Comparison of ENCODE assay signal across 8 mouse cellular contexts in genomic region chr3:100921825-100922505, GRCm38 (mm10). TPM values are rescaled to one million over a fixed set of nuclear protein-coding genes. Genes with fewer than 3 reads are reported as not detected.
A peak's percentile ranks its signal among the peaks of the same experiment; 100 is the strongest.
DNase-seq lines count a peak whose midpoint lies in the region; ATAC-seq and TF ChIP-seq lines count a peak whose summit lies in the region.

Trim45 (plus strand) TSS chr3:100922202.

- intact Hi-C loops in gastrocnemius, adult 2 months (cut with DNase I): loop anchor here (5.0 to 10.0 kb wide), 3 partner anchors 45 to 683 kb away; partner anchors contain the start of genes Atp1a1 and Ttf2
- intact Hi-C loops in left cerebral cortex, adult 2 months (cut with DNase I): loop anchor here (2.0 kb wide), 1 partner anchor 239 kb away; no protein-coding TSS in a partner anchor

- H3K27me3 ChIP-seq in hindbrain, postnatal 0 days (ENCODE audit: insufficient read depth, low read length): no peaks in the 10 kb centered on the region

- peak within 1 kb of the TSS; percentile 92 for H3K27ac ChIP-seq in gastrocnemius, adult 2 months
- H3K27ac ChIP-seq in hindbrain, postnatal 0 days: peak within 1 kb of the TSS; percentile 87
- H3K27ac ChIP-seq in left cerebral cortex, adult 2 months: peak within 1 kb of the TSS; percentile 93

- peak; percentile 91 for ATAC-seq in common myeloid progenitor, adult 5-6 weeks (replicated peaks; ENCODE audit: low read depth, poor library complexity, severe bottlenecking)
- peak; percentile 99 for ATAC-seq in hindbrain, postnatal 0 days
- peak; percentile 84 for ATAC-seq in megakaryocyte, adult 5-6 weeks (ENCODE audit: poor library complexity, severe bottlenecking)

- H3K9ac ChIP-seq in hindbrain, postnatal 0 days (replicated peaks; ENCODE audit: low read length): peak within 1 kb of the TSS; percentile 72

- H3K4me3 ChIP-seq in gastrocnemius, adult 2 months: peak within 1 kb of the TSS; percentile 81
- H3K4me3 ChIP-seq in hindbrain, postnatal 0 days (ENCODE audit: low read length): peak within 1 kb of the TSS; percentile 48
- peak within 1 kb of the TSS; percentile 63 for H3K4me3 ChIP-seq in left cerebral cortex, adult 2 months

- H3K36me3 ChIP-seq in hindbrain, postnatal 0 days (ENCODE audit: insufficient read depth, low read length): 0 out of 2 replicates have a peak, but pooled peaks cover 7% of the 10 kb centered on the region

- under 1% methylated on average over 39 of the region's 39 CpGs for WGBS in hindbrain, postnatal 0 days

- peaks cover 13% of the 10 kb centered on the region; the same call in 1 of the 2 replicates for H3K4me1 ChIP-seq in hindbrain, postnatal 0 days (ENCODE audit: insufficient read depth, low read length)

- peak within 1 kb of the TSS; percentile 74 for H3K4me2 ChIP-seq in hindbrain, postnatal 0 days (ENCODE audit: low read depth, low read length)

- peak; percentile 99 for DNase-seq in ZHBTc4 (ENCODE audit: low read depth, low spot score)
- peak; percentile 98 for DNase-seq in gastrocnemius, adult 2 months
- DNase-seq in hindbrain, postnatal 0 days (ENCODE audit: low spot score): peak; percentile 99
- peak; percentile 97 to 99 for DNase-seq in left cerebral cortex, adult 2 months (ENCODE audit: extremely low spot score in 1 of 2, low spot score in 2 of 2)
- peak; percentile 99 to 100 for DNase-seq in right cerebral cortex, adult 2 months (ENCODE audit: low spot score in 2 of 2)
- DNase-seq in urinary bladder, postnatal 14 days (ENCODE audit: low spot score): peak; percentile 99

- TF ChIP-seq CTCF in gastrocnemius, adult 2 months (IDR thresholded peaks at IDR 0.05): no peak
- TF ChIP-seq CTCF in hindbrain, postnatal 0 days (IDR thresholded peaks at IDR 0.05; ENCODE audit: low read depth): no peak
- no peak for TF ChIP-seq CTCF in left cerebral cortex, adult 2 months (IDR thresholded peaks at IDR 0.05)

- H3K9me3 ChIP-seq in hindbrain, postnatal 0 days (ENCODE audit: low read length): no peaks in the 10 kb centered on the region

RNA-seq across cellular contexts. Expression of gene Trim45, which starts in this region (rescaled TPM):
- 6.2 and 7.6 TPM in 2 replicates for total RNA-seq in common myeloid progenitor, adult 5-6 weeks (2017)
- total RNA-seq in gastrocnemius, adult 2 months (2021): 1 to 10 TPM; 4.7 to 7.8 TPM
- total RNA-seq in hindbrain, postnatal 0 days (2014; rRNA removed): 9.0 and 9.9 TPM in 2 replicates
- polyA plus RNA-seq in hindbrain, postnatal 0 days (2015; fragmentation: Nextera tagmentation; extraction: Ambion mirVana): 5.2 and 5.9 TPM in 2 replicates
- 10 to 100 TPM; 11.7 to 11.9 TPM for total RNA-seq in left cerebral cortex, adult 2 months (2021)
- 0.83 and 0.98 TPM in 2 replicates for total RNA-seq in megakaryocyte, adult 5-6 weeks (2015)
- 2.4 and 4.4 TPM in 2 replicates for total RNA-seq in megakaryocyte, adult 5-6 weeks (2017)

Comparison
In these comparisons a context has a peak if more than half of its experiments do, and no peak if none do; other contexts are left out.
1. Peak in every context shown above with its lines: DNase-seq, ATAC-seq, H3K4me3 ChIP-seq and H3K27ac ChIP-seq.